Mouse (Mus musculus): ENCODE results near the gene Ugt1a9.
"Not testable (repeated sequence)": the region's sequence is repeated elsewhere in the genome, so short reads cannot be mapped to it uniquely, and the experiment has no call there.

The Ugt1a9 gene

GRCm38 (mm10) chr1:88070495-88070894, at the start of gene Ugt1a9:
TSS of gene Ugt1a9 (plus strand) at chr1:88070800.
- no peak for DNase-seq (ENCODE audit: low read depth)

- DNase-seq (ENCODE audit: low read depth) = not testable (repeated sequence)
Measured at GRCm38 (mm10) chr1:88025244-88025643, 45.4 kb upstream of the Ugt1a9 start.

- not testable (repeated sequence) for DNase-seq (ENCODE audit: low read depth)
Measured at GRCm38 (mm10) chr1:88043044-88043443, 27.6 kb upstream of the Ugt1a9 start.

- DNase-seq (ENCODE audit: low read depth) = not testable (repeated sequence)
Measured at GRCm38 (mm10) chr1:88044832-88045437, 25.7 kb upstream of the Ugt1a9 start.

- not testable (repeated sequence) for DNase-seq (ENCODE audit: low read depth)
Measured at GRCm38 (mm10) chr1:88047408-88047807, 23.2 kb upstream of the Ugt1a9 start.

GRCm38 (mm10) chr1:88055088-88055487, 15.5 kb upstream of the Ugt1a9 start, which contains the start of gene Ugt1a10:
TSS of gene Ugt1a10 (plus strand) at chr1:88055388.
- DNase-seq (ENCODE audit: low read depth) = no peak

- DNase-seq (ENCODE audit: low read depth) = not testable (repeated sequence)
Measured at GRCm38 (mm10) chr1:88066472-88067102, 4.0 kb upstream of the Ugt1a9 start.

- no peak for DNase-seq (ENCODE audit: low read depth)
Measured at GRCm38 (mm10) chr1:88070902-88071301, 302 bp downstream of the Ugt1a9 start.

GRCm38 (mm10) chr1:88074471-88074870, 3.9 kb downstream of the Ugt1a9 start:
- no peak for DNase-seq (ENCODE audit: low read depth)

- DNase-seq (ENCODE audit: low read depth) = no peak
Measured at GRCm38 (mm10) chr1:88077128-88077527, 6.5 kb downstream of the Ugt1a9 start.

- DNase-seq (ENCODE audit: low read depth) = no peak
Measured at GRCm38 (mm10) chr1:88081670-88082069, 11.1 kb downstream of the Ugt1a9 start.

- no peak for DNase-seq (ENCODE audit: low read depth)
Measured at GRCm38 (mm10) chr1:88086125-88086524, 15.5 kb downstream of the Ugt1a9 start.

GRCm38 (mm10) chr1:88087513-88087912, 16.9 kb downstream of the Ugt1a9 start, which contains the start of gene Ugt1a8:
TSS of gene Ugt1a8 (plus strand) at chr1:88087813.
- no peak for DNase-seq (ENCODE audit: low read depth)

- no peak for DNase-seq (ENCODE audit: low read depth)
Measured at GRCm38 (mm10) chr1:88092341-88092740, 21.7 kb downstream of the Ugt1a9 start.

- DNase-seq (ENCODE audit: low read depth) = not testable (repeated sequence)
Measured at GRCm38 (mm10) chr1:88094270-88094676, 23.7 kb downstream of the Ugt1a9 start.

- DNase-seq (ENCODE audit: low read depth) = no peak
Measured at GRCm38 (mm10) chr1:88094941-88095492, 24.4 kb downstream of the Ugt1a9 start, which contains the start of gene Ugt1a7c. TSS of gene Ugt1a7c (plus strand) at chr1:88095062.

GRCm38 (mm10) chr1:88098546-88098945, 27.9 kb downstream of the Ugt1a9 start:
- DNase-seq (ENCODE audit: low read depth) = not testable (repeated sequence)

- DNase-seq (ENCODE audit: low read depth) = not testable (repeated sequence)
Measured at GRCm38 (mm10) chr1:88099691-88100090, 29.1 kb downstream of the Ugt1a9 start.

- DNase-seq (ENCODE audit: low read depth) = not testable (repeated sequence)
Measured at GRCm38 (mm10) chr1:88103019-88103418, 32.4 kb downstream of the Ugt1a9 start, which contains the start of gene Ugt1a6b. TSS of gene Ugt1a6b (plus strand) at chr1:88103252.

GRCm38 (mm10) chr1:88103697-88104468, 33.3 kb downstream of the Ugt1a9 start:
- not testable (repeated sequence) for DNase-seq (ENCODE audit: low read depth)

- no peak for DNase-seq (ENCODE audit: low read depth)
Measured at GRCm38 (mm10) chr1:88104667-88105430, 34.2 kb downstream of the Ugt1a9 start.
